ENCODE assay signal across 21 mouse cellular contexts in the genomic region with DNA sequence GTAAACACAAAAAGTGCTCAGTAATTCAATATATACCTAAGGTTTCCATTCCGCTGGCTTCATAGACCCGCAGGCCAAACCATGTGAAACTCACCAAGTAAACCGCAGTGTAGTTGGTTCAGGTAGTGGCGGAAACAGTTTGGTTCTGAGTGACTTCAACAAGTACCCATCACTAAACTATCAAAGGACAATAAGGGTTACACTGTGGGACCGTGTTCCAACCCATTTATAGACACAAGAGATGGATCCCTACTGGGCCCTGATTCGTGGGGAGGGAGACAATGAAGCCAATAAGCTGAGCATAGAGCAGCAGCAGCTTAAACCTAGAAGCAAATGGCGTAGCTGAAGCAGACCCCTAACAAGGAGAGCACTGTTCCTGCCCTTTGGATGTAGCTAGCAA.
DNase-seq lines count a peak whose midpoint lies in the region; TF ChIP-seq lines count a peak whose summit lies in the region.
"Had no signal": no experiment of that assay in that cellular context is flagged by ENCODE, and none has a peak within 500 bp of the region (broad histone marks: within the 10 kb centered on the region; RNA-seq: fewer than 3 reads in every experiment).

No protein-coding gene starts in this region.

- dilution Hi-C loops in CH12.LX (cut with MboI; ENCODE audit: extremely low pct_ligation_motif_present, extremely low pct_unique_long_range_greater_than_20kb, low sequenced_read_pairs) = no loop called here

- peaks cover 16 to 49% of the 10 kb centered on the region in 2 experiments for H3K4me1 ChIP-seq in CH12.LX (ENCODE audit: control insufficient read depth in 1 of 2, insufficient read depth in 2 of 2)
- H3K4me1 ChIP-seq: embryonic facial prominence, embryonic 13.5 days; embryonic facial prominence, embryonic 15.5 days; forebrain, embryonic 10.5 days; forebrain, embryonic 15.5 days had no signal

- peak; percentile 9 for DNase-seq in CD4-positive helper T cell, adult 2 months (ENCODE audit: low read depth, low spot score)
- no peak for DNase-seq in CH12.LX (ENCODE audit: extremely low read depth)
- DNase-seq in induced T-regulatory cell, adult 2 months (ENCODE audit: low read depth) = peak; percentile 47
- DNase-seq in embryo, embryonic 10.5 days (ENCODE audit: low spot score) = no peak
- DNase-seq in right cerebral cortex, postnatal 14 days = no peak
- DNase-seq: adrenal gland, adult 8-10 months; adrenal gland, postnatal 14 days; adrenal gland, postnatal 36 days; cerebellum, adult 11-12 months; cerebellum, adult 2 months; cerebellum, adult 9-10 months; cerebellum, postnatal 10 days; cerebellum, postnatal 25 days; embryo, embryonic 11 days; forebrain, postnatal 0 days had no signal

- H3K4me3 ChIP-seq in CH12.LX (replicated peaks in 1 of 3; ENCODE audit: low read depth in 2 of 3, low read length in 2 of 3, poor library complexity in 1 of 3) = no peak overlapping the region
- H3K4me3 ChIP-seq: embryonic facial prominence, embryonic 13.5 days; embryonic facial prominence, embryonic 15.5 days; erythroblast, embryonic 14.5 days; forebrain, embryonic 10.5 days; forebrain, embryonic 12.5 days; forebrain, embryonic 15.5 days had no signal

- no peak for TF ChIP-seq RAD21 in CH12.LX (IDR thresholded peaks at IDR 0.05; ENCODE audit: low read depth, low read length)

- H3K36me3 ChIP-seq in CH12.LX (replicated peaks in 1 of 2; ENCODE audit: control insufficient read depth in 1 of 2, insufficient read depth in 1 of 2, low read length in 1 of 2) = peaks cover 0 to 8% of the 10 kb centered on the region in 2 experiments
- H3K36me3 ChIP-seq: forebrain, embryonic 12.5 days; forebrain, embryonic 15.5 days had no signal

- H3K27me3 ChIP-seq in CH12.LX (replicated peaks) = no peaks in the 10 kb centered on the region
- H3K27me3 ChIP-seq: embryonic facial prominence, embryonic 13.5 days; embryonic facial prominence, embryonic 15.5 days; forebrain, embryonic 12.5 days; forebrain, embryonic 15.5 days had no signal

- H3K79me2 ChIP-seq in CH12.LX (replicated peaks; ENCODE audit: control insufficient read depth, extremely low read depth, insufficient read depth, poor library complexity, severe bottlenecking) = no peaks in the 10 kb centered on the region

- no peak overlapping the region for H3K27ac ChIP-seq in CH12.LX (ENCODE audit: insufficient read depth, low read depth)
- H3K27ac ChIP-seq: embryonic facial prominence, embryonic 13.5 days; embryonic facial prominence, embryonic 15.5 days; forebrain, embryonic 10.5 days; forebrain, embryonic 12.5 days; forebrain, embryonic 15.5 days had no signal

- in situ Hi-C loops in CH12.LX (cut with MboI; ENCODE audit: low pct_ligation_motif_present, low pct_unique_long_range_greater_than_20kb, low sequenced_read_pairs) = no loop called here

- no peaks in the 10 kb centered on the region for H3K9me3 ChIP-seq in CH12.LX (replicated peaks; ENCODE audit: low read length)
- H3K9me3 ChIP-seq: embryonic facial prominence, embryonic 13.5 days; embryonic facial prominence, embryonic 15.5 days; forebrain, embryonic 10.5 days; forebrain, embryonic 12.5 days; forebrain, embryonic 15.5 days had no signal

- H3K4me2 ChIP-seq in CH12.LX (ENCODE audit: insufficient read depth, low read depth, poor library complexity, severe bottlenecking) = no peak overlapping the region
- H3K4me2 ChIP-seq: embryonic facial prominence, embryonic 13.5 days; embryonic facial prominence, embryonic 15.5 days; forebrain, embryonic 12.5 days; forebrain, embryonic 15.5 days had no signal

- no peak for TF ChIP-seq EP300 in CH12.LX (IDR thresholded peaks at IDR 0.05; ENCODE audit: low read length)

- H3K9ac ChIP-seq in CH12.LX (ENCODE audit: insufficient read depth, low read depth) = no peak overlapping the region
- H3K9ac ChIP-seq: embryonic facial prominence, embryonic 13.5 days; embryonic facial prominence, embryonic 15.5 days; forebrain, embryonic 12.5 days; forebrain, embryonic 15.5 days; forebrain, postnatal 0 days had no signal

- no peak for TF ChIP-seq POLR2A in CH12.LX (IDR thresholded peaks at IDR 0.05; ENCODE audit: low read depth, low read length)

- TF ChIP-seq CTCF in CH12.LX (conservative IDR thresholded peaks at IDR 0.05 in 1 of 2, IDR thresholded peaks at IDR 0.05 in 1 of 2; ENCODE audit: low read depth in 2 of 2, low read length in 2 of 2) = no peak

TF ChIP-seq in CH12.LX, 34 proteins besides CTCF, POLR2A, EP300 and RAD21:
- TF ChIP-seq JUN (IDR thresholded peaks at IDR 0.05; ENCODE audit: insufficient read depth, low read depth, low read length) (no peak), ZKSCAN1 (IDR thresholded peaks at IDR 0.05; ENCODE audit: borderline replicate concordance, low read depth, low read length) (no peak), MXI1 (IDR thresholded peaks at IDR 0.05; ENCODE audit: low read depth, low read length) (peak; percentile 37; the same call in 1 of the 2 replicates), ZNF384 (IDR thresholded peaks at IDR 0.05; ENCODE audit: low read depth, low read length) (no peak)

Comparison
In these comparisons a context has a peak if more than half of its experiments do, and no peak if none do; other contexts are left out.
1. DNase-seq: peak in CD4-positive helper T cell, adult 2 months (single experiment) and induced T-regulatory cell, adult 2 months (single experiment); none in CH12.LX (single experiment), embryo, embryonic 10.5 days (single experiment) and right cerebral cortex, postnatal 14 days (single experiment).